Mouse (Mus musculus) midbrain, embryonic 15.5 days (tissue): Measurements from ENCODE around the gene Lclat1. TPM values are rescaled to one million over a fixed set of nuclear protein-coding genes. Genes with fewer than 3 reads are reported as not detected.

Experiments used
- ATAC-seq: fragments of 200-750 bp; cut with Nextera tagmentation; replicated peaks from 2 replicates; pipeline ENCODE4 v1.8.0; 2017; ENCODE audit warnings: moderate TSS enrichment
- H3K27ac ChIP-seq: fragments of 300-500 bp; sonication (generic); 2 replicates; pipeline ENCODE4 v1.5.1; 2015; ENCODE audit warnings: mild to moderate bottlenecking, inconsistent platforms
- H3K27me3 ChIP-seq: fragments of 300-500 bp; sonication (generic); replicated peaks from 2 replicates; pipeline ENCODE4 v1.6.1; 2015; ENCODE audit warnings: inconsistent platforms
- H3K36me3 ChIP-seq: fragments of 300-500 bp; sonication (generic); replicated peaks from 2 replicates; pipeline ENCODE4 v1.6.1; 2015; ENCODE audit warnings: inconsistent platforms
- H3K4me1 ChIP-seq: fragments of 300-500 bp; sonication (generic); 2 replicates; pipeline ENCODE4 v1.6.1; 2015; ENCODE audit warnings: inconsistent platforms
- H3K4me2 ChIP-seq: fragments of 300-500 bp; sonication (generic); 2 replicates; pipeline ENCODE4 v1.6.1; 2015; ENCODE audit warnings: inconsistent platforms, mild to moderate bottlenecking, moderate library complexity
- H3K4me3 ChIP-seq: fragments of 300-500 bp; sonication (generic); 2 replicates; pipeline ENCODE4 v1.5.1; 2015; ENCODE audit warnings: mild to moderate bottlenecking, inconsistent platforms
- H3K9ac ChIP-seq: fragments of 300-500 bp; sonication (generic); 2 replicates; pipeline ENCODE4 v1.6.1; 2015; ENCODE audit warnings: mild to moderate bottlenecking, inconsistent platforms
- H3K9me3 ChIP-seq: fragments of 300-500 bp; sonication (generic); 2 replicates; pipeline ENCODE4 v1.6.1; 2016; ENCODE audit warnings: inconsistent platforms
- WGBS: fragments of 180-500 bp; shearing (Covaris S2); methylation state at CpG from one replicate; pipeline ENCODE4 v1.1.7; 2015; ENCODE audit warnings: mixed read lengths; 5-methylcytosine and 5-hydroxymethylcytosine counted together
- polyA plus RNA-seq: library from polyadenylated mRNA; unstranded; fragments of >200 nt; fragmentation: Nextera tagmentation; extraction: Ambion mirVana; gene quantifications from 2 replicates; pipeline ENCODE4 v1.2.1, GENCODE M21; 2015

The Lclat1 gene
- polyA plus RNA-seq, 1 experiment from 2014 or later, result 11.5 TPM

DNA sequence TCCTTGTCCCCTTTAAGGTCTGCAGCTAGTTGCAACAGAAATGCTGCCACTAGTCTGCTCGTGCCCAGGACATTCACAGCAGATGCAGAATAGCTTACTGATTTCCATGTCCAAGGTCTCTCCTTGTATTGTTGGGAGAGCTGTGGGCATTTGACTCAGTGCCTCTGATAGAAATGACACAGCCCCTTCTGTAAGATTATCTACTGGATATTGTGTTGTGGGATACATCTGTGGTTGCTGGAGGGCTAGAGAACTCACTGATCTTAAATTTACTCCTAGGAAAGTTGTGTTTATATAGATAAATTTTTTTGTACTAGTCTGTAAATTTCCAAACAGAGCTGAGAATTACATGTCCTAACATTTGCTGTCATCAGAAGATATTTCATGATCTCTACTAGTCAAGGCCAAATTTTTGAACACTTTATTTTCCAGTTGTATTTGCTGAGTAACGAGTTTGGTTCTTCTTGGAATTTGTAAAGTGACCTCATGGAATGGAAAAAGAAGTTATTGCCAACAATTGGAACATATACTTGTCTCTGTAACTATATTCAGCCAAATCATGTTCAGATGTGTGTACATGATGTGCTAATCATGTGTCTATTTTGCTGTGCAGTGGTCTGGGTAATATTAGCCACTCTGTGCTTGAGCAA is 87.4 kb downstream of the Lclat1 start:
- H3K9me3 ChIP-seq, result no peaks in the 10 kb centered on the region
- no peak for ATAC-seq

DNA sequence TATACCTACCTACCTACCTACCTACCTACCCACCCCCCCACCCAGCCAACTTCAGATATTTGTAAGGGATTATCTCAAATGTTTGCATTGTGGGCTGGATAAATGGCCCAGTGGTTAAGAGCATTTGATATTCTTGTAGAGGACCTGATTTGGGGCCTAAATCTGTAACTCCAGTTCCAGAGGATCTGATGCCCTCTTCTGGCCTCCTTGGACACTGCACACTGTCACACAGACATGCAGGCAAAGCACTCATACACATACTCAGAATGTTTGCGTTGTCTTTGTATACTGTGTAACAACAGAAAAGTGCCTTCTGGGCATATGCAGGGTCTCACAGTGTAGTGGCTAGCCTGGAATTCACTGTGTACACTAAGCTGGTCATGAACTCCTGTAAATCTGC is 88.4 kb downstream of the Lclat1 start:
- WGBS, result 95% methylated on average over 1 of the region's 1 CpGs

More for the DNA sequence above, 87.4 kb downstream of the Lclat1 start:
- H3K4me1 ChIP-seq, result no peaks in the 10 kb centered on the region
- H3K9ac ChIP-seq, result no peak overlapping the region
- no peaks in the 10 kb centered on the region for H3K27me3 ChIP-seq
- no peak overlapping the region for H3K4me3 ChIP-seq
- H3K36me3 ChIP-seq, result no peaks in the 10 kb centered on the region
- no peak overlapping the region for H3K27ac ChIP-seq
- 72% methylated on average over 2 of the region's 2 CpGs for WGBS
- no peak overlapping the region for H3K4me2 ChIP-seq

DNA sequence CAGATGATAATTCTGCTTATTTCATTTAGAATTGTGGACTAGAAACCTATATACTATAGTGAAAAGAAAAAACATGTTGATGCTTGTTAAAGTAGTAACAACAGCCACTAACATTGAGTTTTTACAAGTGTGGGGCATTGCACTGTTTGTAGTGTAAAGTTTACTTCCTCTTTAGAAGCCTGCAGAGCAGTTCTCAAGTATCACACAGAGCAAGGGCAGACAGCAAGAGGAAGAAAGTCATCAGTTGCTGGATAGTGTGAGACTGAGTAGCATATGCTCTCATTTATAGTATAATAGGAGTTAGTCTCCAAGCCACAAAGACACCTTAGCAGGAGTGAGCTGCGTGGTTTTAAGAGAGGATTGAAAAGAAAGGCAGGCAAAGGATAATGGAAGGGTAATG is 89.9 kb downstream of the Lclat1 start:
- Histone ChIP-seq H3K27me3 (no peaks in the 10 kb centered on the region), H3K4me3 (no peak overlapping the region), H3K9me3 (no peaks in the 10 kb centered on the region), H3K9ac (no peak overlapping the region), H3K27ac (no peak overlapping the region), H3K4me1 (no peaks in the 10 kb centered on the region), H3K4me2 (no peak overlapping the region), H3K36me3 (no peaks in the 10 kb centered on the region)
- WGBS, result 83% methylated on average over 1 of the region's 1 CpGs
- ATAC-seq, result no peak

More for the DNA sequence above, 88.4 kb downstream of the Lclat1 start:
- no peak overlapping the region for H3K4me2 ChIP-seq
- no peak overlapping the region for H3K27ac ChIP-seq
- H3K4me3 ChIP-seq, result no peak overlapping the region
- H3K27me3 ChIP-seq, result no peaks in the 10 kb centered on the region
- ATAC-seq, result no peak
- no peak overlapping the region for H3K9ac ChIP-seq
- H3K9me3 ChIP-seq, result no peaks in the 10 kb centered on the region
- no peaks in the 10 kb centered on the region for H3K4me1 ChIP-seq
- H3K36me3 ChIP-seq, result no peaks in the 10 kb centered on the region

DNA sequence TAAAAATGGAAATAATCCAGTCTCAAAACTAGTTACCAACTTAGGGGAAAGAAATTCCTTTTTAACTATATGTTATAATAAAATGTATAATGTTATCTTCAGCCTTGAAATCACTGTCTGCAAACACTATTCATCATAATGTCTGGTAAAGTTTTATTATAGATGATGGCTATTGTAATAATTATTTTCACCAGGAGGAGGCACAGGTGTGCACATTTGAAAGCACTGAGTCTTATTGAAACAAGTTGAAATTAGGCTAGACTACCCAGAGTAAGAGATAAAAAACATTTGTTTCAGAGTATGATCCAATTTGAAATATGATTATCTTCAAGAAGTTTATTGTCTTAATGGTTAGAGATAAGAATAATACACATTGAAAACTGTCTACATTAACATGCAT is 91.6 kb downstream of the Lclat1 start:
- Histone ChIP-seq H3K4me3 (no peak overlapping the region), H3K27ac (no peak overlapping the region), H3K9ac (no peak overlapping the region), H3K27me3 (no peaks in the 10 kb centered on the region), H3K4me1 (no peaks in the 10 kb centered on the region), H3K9me3 (no peaks in the 10 kb centered on the region), H3K4me2 (no peak overlapping the region), H3K36me3 (no peaks in the 10 kb centered on the region)
- no peak for ATAC-seq

DNA sequence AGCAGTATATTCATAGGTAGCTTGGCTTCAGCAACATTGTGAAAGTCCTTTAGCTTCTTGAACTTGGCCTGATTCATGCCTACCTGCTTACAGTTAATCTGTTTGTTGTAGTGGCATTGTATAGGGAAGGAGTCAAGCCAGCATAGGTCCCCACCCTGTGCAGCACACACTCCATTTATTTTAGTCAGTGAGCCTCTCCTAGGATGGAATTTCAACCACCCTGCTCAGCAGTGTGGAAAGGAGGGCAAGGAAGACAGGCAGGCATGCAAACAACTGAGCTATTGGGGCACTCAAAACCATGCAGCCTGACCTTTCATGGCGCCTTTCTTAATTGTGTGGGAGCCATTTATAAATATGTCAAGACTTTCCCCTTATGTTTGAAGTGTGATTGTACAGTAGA is 92.6 kb downstream of the Lclat1 start:
- Histone ChIP-seq H3K36me3 (no peaks in the 10 kb centered on the region), H3K27ac (no peak overlapping the region), H3K9me3 (no peaks in the 10 kb centered on the region), H3K27me3 (no peaks in the 10 kb centered on the region), H3K4me2 (no peak overlapping the region), H3K9ac (no peak overlapping the region), H3K4me1 (no peaks in the 10 kb centered on the region), H3K4me3 (no peak overlapping the region)
- WGBS, result 69% methylated on average over 1 of the region's 1 CpGs
- ATAC-seq, result no peak

DNA sequence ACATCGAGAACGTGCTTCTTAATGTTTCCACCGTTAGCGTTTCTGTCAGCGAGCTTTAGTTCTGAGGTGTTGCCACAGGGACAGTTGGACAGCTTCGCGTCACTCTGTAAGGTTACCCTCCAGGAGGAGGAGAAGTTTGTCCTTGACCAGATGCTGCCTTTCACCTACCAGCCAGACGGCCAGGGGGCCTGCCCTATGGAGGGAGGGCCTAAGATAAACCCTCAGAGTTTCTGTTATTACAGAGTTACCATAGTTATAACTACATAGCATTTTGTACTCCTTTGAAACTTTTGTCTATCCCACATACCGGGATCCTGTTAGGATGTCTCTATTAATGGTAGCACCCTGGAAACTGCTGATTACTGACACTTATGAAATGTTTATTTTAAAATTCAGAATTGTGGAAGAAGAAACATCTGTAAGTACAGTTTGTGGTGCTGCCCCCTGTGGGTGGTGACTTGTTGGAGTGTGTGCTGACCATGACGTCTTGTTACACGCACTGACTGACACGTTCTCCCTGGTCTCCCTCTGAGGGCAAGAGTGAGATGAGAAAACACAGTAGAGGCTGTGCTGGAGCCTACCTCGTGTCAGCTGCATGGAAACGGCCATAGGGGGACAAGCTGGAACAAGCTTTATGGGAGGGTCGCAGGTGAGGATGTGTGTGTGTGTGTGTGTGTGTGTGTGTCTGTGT is 96.0 kb downstream of the Lclat1 start:
- ATAC-seq, result no peak
- 90% methylated on average over 15 of the region's 15 CpGs for WGBS
- H3K4me2 ChIP-seq, result no peak overlapping the region
- H3K4me3 ChIP-seq, result no peak overlapping the region
- no peaks in the 10 kb centered on the region for H3K36me3 ChIP-seq
- H3K9ac ChIP-seq, result no peak overlapping the region
- H3K4me1 ChIP-seq, result no peaks in the 10 kb centered on the region
- H3K27me3 ChIP-seq, result no peaks in the 10 kb centered on the region
- no peaks in the 10 kb centered on the region for H3K9me3 ChIP-seq
- no peak overlapping the region for H3K27ac ChIP-seq

DNA sequence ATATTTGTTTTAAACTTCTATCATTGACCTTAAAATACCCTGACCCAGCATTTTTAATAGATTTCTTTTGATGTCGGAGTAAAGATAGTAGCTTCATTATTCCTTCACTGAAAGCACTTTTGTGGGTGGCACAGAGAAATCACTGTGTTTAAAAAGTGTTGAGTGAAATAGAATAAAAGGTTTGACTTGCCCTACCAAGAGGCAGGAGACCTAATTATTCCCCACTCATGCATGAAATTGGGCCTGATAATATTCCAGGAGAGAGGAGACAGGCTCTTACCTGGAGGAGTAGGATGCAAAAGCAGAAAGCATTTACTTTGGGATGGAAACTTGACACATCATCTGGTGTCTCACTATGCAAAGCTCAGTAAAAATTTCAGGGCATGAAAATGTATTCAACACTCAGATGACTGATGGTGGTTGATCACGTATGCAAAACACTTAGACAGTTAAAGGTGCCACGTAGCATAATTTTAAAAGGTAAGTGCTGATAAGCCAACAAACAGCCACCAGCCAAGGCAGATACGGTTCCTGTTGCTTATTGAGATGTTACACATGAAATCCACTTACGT is 103.3 kb downstream of the Lclat1 start:
- no peak overlapping the region for H3K4me2 ChIP-seq

DNA sequence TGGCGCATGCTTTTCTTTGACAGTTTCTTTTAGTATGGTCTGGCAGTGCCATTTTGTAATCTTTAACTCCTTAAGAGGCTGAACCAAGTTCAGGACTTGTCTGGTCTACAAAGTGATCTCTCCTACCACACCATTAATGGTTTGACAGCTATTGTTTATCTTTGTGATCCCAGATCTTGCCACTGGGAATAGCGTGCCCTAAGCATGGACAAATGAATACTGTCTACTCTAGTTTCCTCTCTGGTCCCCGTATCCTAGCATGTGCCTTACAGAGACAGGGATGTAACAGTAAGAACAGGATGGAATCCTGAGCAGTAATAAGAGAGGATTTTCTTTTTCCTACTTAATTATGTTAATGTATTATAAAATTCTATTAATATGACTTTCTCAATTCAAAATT is 105.0 kb downstream of the Lclat1 start:
- Histone ChIP-seq H3K9me3 (no peaks in the 10 kb centered on the region), H3K4me1 (no peaks in the 10 kb centered on the region), H3K27me3 (no peaks in the 10 kb centered on the region), H3K9ac (no peak overlapping the region), H3K27ac (no peak overlapping the region), H3K36me3 (no peaks in the 10 kb centered on the region), H3K4me2 (no peak overlapping the region), H3K4me3 (no peak overlapping the region)
- ATAC-seq, result no peak
- 81% methylated on average over 3 of the region's 3 CpGs for WGBS

More for the DNA sequence above, 103.3 kb downstream of the Lclat1 start:
- Histone ChIP-seq H3K27ac (no peak overlapping the region), H3K4me3 (no peak overlapping the region), H3K36me3 (no peaks in the 10 kb centered on the region), H3K4me1 (no peaks in the 10 kb centered on the region), H3K9ac (no peak overlapping the region), H3K9me3 (no peaks in the 10 kb centered on the region), H3K27me3 (no peaks in the 10 kb centered on the region)
- 82% methylated on average over 5 of the region's 5 CpGs for WGBS
- no peak for ATAC-seq

DNA sequence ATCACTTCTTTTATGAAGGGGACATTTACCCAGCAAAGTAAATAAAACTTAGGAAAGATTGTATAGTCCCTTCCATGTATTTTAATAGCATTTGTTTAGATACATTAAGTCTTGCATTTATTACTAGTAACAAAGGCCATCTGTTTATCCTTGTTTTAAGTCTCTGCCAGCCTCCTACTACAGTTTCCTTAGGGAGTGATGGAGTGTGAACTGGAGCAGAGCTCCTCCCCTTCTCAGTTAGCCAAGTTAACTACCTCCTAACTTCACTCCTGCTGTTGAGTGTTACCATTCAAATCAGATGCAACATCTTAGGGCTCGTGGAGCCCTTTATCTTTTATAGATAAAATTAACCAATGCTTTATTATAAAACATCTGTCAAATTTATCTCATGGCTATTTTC is 105.4 kb downstream of the Lclat1 start:
- no peaks in the 10 kb centered on the region for H3K27me3 ChIP-seq
- no peak overlapping the region for H3K27ac ChIP-seq
- no peak for ATAC-seq
- no peak overlapping the region for H3K9ac ChIP-seq
- no peak overlapping the region for H3K4me2 ChIP-seq
- no peaks in the 10 kb centered on the region for H3K4me1 ChIP-seq
- no peak overlapping the region for H3K4me3 ChIP-seq
- H3K9me3 ChIP-seq, result no peaks in the 10 kb centered on the region
- WGBS, result 93% methylated on average over 1 of the region's 1 CpGs
- H3K36me3 ChIP-seq, result no peaks in the 10 kb centered on the region

DNA sequence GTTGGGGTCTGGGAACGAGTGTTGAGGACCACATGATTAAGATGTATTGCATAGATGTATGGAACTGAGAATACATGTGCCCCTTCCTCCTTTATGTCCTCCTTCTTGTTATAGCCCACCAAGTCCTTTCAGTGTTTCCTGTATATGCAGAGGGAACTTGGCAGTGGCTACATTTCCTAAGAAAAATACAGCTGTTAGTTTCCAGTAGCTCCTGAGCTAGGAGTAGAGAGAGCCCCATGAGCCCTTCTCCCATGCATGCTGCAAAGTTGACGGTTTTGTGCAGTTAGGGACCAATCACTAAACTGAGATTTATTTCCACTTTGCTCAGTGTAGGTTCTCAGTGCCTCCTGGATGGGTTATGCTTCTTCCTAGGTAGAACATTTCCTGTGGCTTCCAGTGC is 105.9 kb downstream of the Lclat1 start:
- H3K4me2 ChIP-seq, result no peak overlapping the region
- H3K4me3 ChIP-seq, result no peak overlapping the region
- no peaks in the 10 kb centered on the region for H3K36me3 ChIP-seq
- H3K9ac ChIP-seq, result no peak overlapping the region
- WGBS, result 87% methylated on average over 2 of the region's 2 CpGs
- no peaks in the 10 kb centered on the region for H3K9me3 ChIP-seq
- no peaks in the 10 kb centered on the region for H3K27me3 ChIP-seq
- no peaks in the 10 kb centered on the region for H3K4me1 ChIP-seq
- ATAC-seq, result no peak
- no peak overlapping the region for H3K27ac ChIP-seq

DNA sequence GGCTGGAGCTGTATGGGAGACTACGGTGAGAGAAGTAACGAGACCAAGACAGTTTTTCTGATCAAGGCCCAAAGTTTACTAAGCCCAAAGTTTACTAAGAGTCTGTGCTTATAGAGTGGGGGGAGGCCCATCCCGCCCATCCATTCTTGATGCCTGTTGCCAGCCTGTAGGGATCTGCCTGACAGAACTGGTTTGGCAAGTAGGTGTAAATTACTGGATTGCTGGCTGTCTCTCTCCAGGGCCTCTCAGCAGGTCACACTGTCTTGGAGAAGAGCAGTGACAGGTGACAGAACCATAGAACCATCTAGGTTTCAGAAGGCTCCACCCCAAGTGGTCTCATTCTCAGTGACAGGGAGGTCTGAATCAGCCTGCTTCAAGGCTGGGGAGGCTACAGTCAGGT is 109.5 kb downstream of the Lclat1 start:
- H3K27ac ChIP-seq, result no peak overlapping the region
- peaks cover 12% of the 10 kb centered on the region for H3K4me1 ChIP-seq
- H3K4me3 ChIP-seq, result no peak overlapping the region
- WGBS, result 98% methylated on average over 3 of the region's 3 CpGs
- no peaks in the 10 kb centered on the region for H3K36me3 ChIP-seq
- H3K27me3 ChIP-seq, result no peaks in the 10 kb centered on the region
- H3K9ac ChIP-seq, result no peak overlapping the region
- ATAC-seq, result no peak
- no peaks in the 10 kb centered on the region for H3K9me3 ChIP-seq
- no peak overlapping the region for H3K4me2 ChIP-seq

DNA sequence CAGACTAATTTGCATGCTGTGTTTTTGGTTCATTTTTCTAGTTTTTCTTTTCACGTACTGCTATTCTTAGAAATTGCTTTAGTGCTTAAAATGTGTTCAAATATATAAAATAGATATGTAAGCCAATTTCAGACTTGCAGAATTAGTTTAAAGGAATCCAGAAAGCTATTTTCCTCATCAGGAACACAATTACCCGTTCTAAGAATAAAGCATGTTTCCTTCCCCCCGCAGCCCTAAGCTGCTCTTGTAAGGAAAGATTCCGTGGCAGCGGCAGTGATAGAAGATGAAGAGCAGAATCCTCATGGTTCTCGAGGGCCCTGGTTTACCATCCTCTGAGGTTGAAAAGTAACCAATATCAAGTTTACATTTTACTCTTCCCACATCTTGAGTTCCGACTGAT is 113.0 kb downstream of the Lclat1 start:
- Histone ChIP-seq H3K4me1 (peaks cover 22% of the 10 kb centered on the region), H3K4me3 (no peak overlapping the region), H3K9ac (no peak overlapping the region), H3K27ac (peak overlapping the region; percentile 39), H3K9me3 (no peaks in the 10 kb centered on the region), H3K4me2 (no peak overlapping the region), H3K36me3 (no peaks in the 10 kb centered on the region), H3K27me3 (no peaks in the 10 kb centered on the region)
- no peak for ATAC-seq
- whole genome bisulfite sequencing, result 41% methylated on average over 7 of the region's 7 CpGs

DNA sequence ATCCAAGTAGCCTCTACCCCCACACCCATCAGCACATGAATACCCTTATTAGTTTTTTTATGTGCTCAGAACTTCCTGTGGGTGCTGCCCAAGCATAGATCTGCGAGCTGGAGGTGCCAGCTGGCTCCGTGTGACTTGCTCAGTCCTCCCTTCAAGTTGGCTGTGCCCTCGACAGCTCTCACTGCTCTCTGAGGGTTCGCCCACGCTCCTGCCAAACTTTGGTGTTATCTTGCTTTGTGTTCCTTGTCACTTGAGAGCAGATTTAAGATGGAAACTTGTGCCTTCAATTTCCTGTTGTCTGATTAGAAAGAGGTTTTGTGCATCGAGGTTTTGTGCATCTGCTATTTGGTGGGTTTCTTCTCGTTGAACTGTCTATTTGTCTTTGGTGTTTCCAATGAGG is 114.3 kb downstream of the Lclat1 start:
- no peak overlapping the region for H3K9ac ChIP-seq

More for the DNA sequence above, 114.3 kb downstream of the Lclat1 start:
- Histone ChIP-seq H3K4me1 (peaks cover 33% of the 10 kb centered on the region), H3K27me3 (no peaks in the 10 kb centered on the region), H3K4me2 (no peak overlapping the region), H3K36me3 (no peaks in the 10 kb centered on the region), H3K4me3 (no peak overlapping the region), H3K9me3 (no peaks in the 10 kb centered on the region), H3K27ac (no peak overlapping the region)
- no peak for ATAC-seq
- WGBS, result 72% methylated on average over 7 of the region's 7 CpGs
